Mouse (Mus musculus): ENCODE data around the gene Itga2b. TPM values are rescaled to one million over a fixed set of nuclear protein-coding genes. Genes with fewer than 3 reads are reported as not detected.

The Itga2b gene
- polyA plus RNA-seq (2014; fragmentation: Illumina TruSeq; extraction: RNeasy Lipid Tissue Mini Kit (QIAGEN cat#74804); ENCODE audit: low read depth, low replicate concordance) = not detected

GRCm38 (mm10) chr11:102469648-102470357 is at the start of gene Itga2b:
Itga2b (minus strand) TSS chr11:102470122.

DNA sequence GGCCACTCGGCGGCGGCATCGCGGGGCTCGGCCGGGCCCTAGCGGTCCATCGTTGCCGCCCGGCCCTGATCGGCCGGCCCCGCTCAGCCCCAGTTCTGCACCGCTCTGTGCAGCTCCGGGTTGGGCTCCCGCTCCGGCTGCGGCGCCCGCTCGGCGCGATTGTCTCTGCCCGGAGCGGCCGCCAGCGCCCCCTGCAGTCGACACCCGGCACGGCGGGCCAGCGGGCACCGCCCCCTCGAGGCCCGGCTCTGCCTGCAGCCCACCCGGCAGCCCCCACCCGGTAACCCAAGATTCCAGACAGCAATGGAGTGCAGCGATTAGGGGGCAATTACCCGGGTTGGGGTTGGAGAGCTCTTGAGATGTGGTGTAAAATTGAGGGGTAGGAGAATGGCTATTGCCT is 22.4 kb downstream of the Itga2b start, which contains the start of gene Fam171a2:
Gene Fam171a2 (minus strand): TSS at position 186 of the 400 bp plus-strand sequence.

DNA sequence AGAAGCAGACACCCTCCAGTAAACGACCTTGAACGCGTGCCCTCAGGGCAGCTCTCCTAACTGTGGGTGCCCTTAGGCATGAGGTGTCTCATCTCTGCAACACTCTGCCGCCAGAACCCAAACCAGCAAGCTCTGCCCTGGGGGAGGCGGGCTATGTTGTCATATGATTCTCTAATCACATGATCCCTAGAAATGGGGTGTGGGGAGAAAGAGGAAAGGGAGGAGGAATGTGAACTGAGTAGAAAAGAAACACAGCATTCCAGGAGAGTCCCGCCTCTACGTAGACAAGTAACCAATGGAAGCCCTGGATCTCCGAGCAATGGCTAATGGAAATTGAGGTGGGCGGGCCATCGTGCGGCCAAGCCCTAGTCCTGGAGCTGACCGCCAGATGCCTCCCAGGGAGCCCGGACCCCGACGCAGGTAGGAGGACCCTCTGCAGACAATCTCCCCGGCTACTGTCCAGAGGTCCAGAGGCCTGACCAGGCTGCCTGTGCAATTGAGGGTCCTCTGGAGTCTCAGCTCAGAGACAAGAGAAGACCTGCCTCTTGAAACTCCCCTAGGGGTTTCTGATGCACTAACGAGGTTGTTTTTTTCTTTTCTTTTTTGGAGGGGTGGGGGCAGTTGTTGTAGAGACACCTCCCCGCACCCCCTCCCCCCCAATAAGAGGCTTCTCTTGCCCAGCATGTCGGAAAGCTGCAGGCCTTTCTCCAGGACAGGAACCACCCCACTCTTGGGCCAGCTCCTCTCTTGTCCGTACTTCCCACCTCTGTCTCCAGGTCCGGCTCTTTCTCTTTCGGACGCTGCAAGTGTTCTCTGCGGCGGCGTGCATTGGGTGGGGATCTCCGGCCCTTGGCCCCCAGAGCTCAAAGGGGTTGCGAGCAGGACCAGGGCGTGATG is 39.6 kb downstream of the Itga2b start, which contains the start of gene Grn:
Gene Grn (plus strand): TSS at position 195 of the 897 bp plus-strand sequence.

DNA sequence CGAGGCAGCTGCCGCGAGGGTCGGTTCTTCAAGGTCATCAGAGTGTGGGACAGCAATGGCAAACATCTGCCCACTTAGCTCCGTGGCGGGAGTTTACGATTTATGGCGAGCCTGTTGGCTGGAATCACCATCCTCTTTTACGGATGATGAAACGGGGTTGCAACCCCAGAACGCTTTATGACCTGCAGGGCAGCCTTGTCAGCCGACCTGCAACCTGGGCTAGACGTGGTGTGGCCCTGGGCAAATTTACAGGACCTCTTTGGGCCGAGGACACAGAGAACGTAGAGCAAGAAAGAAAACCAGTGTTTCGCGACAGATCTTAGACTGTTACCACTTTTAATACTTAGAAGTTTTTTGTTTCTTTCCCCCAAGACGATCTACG is 62.1 kb downstream of the Itga2b start, which contains the start of gene Slc25a39:
Gene Slc25a39 (minus strand): TSS at position 113 of the 382 bp plus-strand sequence.

Other genes starting within 250 kb of the Itga2b start
- 0.43 TPM for gene Hdac5, start 240.0 kb downstream of the Itga2b start, polyA plus RNA-seq (2014; fragmentation: Illumina TruSeq; extraction: RNeasy Lipid Tissue Mini Kit (QIAGEN cat#74804); ENCODE audit: low read depth, low replicate concordance)
- gene BC030867, start 221.2 kb downstream of the Itga2b start, polyA plus RNA-seq (2014; fragmentation: Illumina TruSeq; extraction: RNeasy Lipid Tissue Mini Kit (QIAGEN cat#74804); ENCODE audit: low read depth, low replicate concordance) = 2.6 TPM
- 0.07 TPM for gene Asb16, start 201.4 kb downstream of the Itga2b start, polyA plus RNA-seq (2014; fragmentation: Illumina TruSeq; extraction: RNeasy Lipid Tissue Mini Kit (QIAGEN cat#74804); ENCODE audit: low read depth, low replicate concordance)
- 6.2 TPM for gene Tmub2, start 185.2 kb downstream of the Itga2b start, polyA plus RNA-seq (2014; fragmentation: Illumina TruSeq; extraction: RNeasy Lipid Tissue Mini Kit (QIAGEN cat#74804); ENCODE audit: low read depth, low replicate concordance)
- gene Atxn7l3, start 173.5 kb downstream of the Itga2b start, polyA plus RNA-seq (2014; fragmentation: Illumina TruSeq; extraction: RNeasy Lipid Tissue Mini Kit (QIAGEN cat#74804); ENCODE audit: low read depth, low replicate concordance) = 3.8 TPM
- 10.9 TPM for gene Ubtf, start 150.4 kb downstream of the Itga2b start, polyA plus RNA-seq (2014; fragmentation: Illumina TruSeq; extraction: RNeasy Lipid Tissue Mini Kit (QIAGEN cat#74804); ENCODE audit: low read depth, low replicate concordance)
- 0.04 TPM for gene Slc4a1, start 103.9 kb downstream of the Itga2b start, polyA plus RNA-seq (2014; fragmentation: Illumina TruSeq; extraction: RNeasy Lipid Tissue Mini Kit (QIAGEN cat#74804); ENCODE audit: low read depth, low replicate concordance)
- 0.38 TPM for gene Rundc3a, start 76.7 kb downstream of the Itga2b start, polyA plus RNA-seq (2014; fragmentation: Illumina TruSeq; extraction: RNeasy Lipid Tissue Mini Kit (QIAGEN cat#74804); ENCODE audit: low read depth, low replicate concordance)
- gene Slc25a39, start 62.2 kb downstream of the Itga2b start, polyA plus RNA-seq (2014; fragmentation: Illumina TruSeq; extraction: RNeasy Lipid Tissue Mini Kit (QIAGEN cat#74804); ENCODE audit: low read depth, low replicate concordance) = 62.6 TPM
- 1.5 TPM for gene Grn, start 39.8 kb downstream of the Itga2b start, polyA plus RNA-seq (2014; fragmentation: Illumina TruSeq; extraction: RNeasy Lipid Tissue Mini Kit (QIAGEN cat#74804); ENCODE audit: low read depth, low replicate concordance)
- not detected for gene Fam171a2, start 22.4 kb downstream of the Itga2b start, polyA plus RNA-seq (2014; fragmentation: Illumina TruSeq; extraction: RNeasy Lipid Tissue Mini Kit (QIAGEN cat#74804); ENCODE audit: low read depth, low replicate concordance)
- gene Gpatch8, start 86.3 kb upstream of the Itga2b start, polyA plus RNA-seq (2014; fragmentation: Illumina TruSeq; extraction: RNeasy Lipid Tissue Mini Kit (QIAGEN cat#74804); ENCODE audit: low read depth, low replicate concordance) = 20.4 TPM
- gene Gm11627, start 109.3 kb upstream of the Itga2b start, polyA plus RNA-seq (2014; fragmentation: Illumina TruSeq; extraction: RNeasy Lipid Tissue Mini Kit (QIAGEN cat#74804); ENCODE audit: low read depth, low replicate concordance) = 0.49 TPM
- gene Fzd2, start 134.3 kb upstream of the Itga2b start, polyA plus RNA-seq (2014; fragmentation: Illumina TruSeq; extraction: RNeasy Lipid Tissue Mini Kit (QIAGEN cat#74804); ENCODE audit: low read depth, low replicate concordance) = 0.32 TPM
- 295 TPM for gene Meioc, start 193.6 kb upstream of the Itga2b start, polyA plus RNA-seq (2014; fragmentation: Illumina TruSeq; extraction: RNeasy Lipid Tissue Mini Kit (QIAGEN cat#74804); ENCODE audit: low read depth, low replicate concordance)
- 15.3 TPM for gene Ccdc43, start 227.7 kb upstream of the Itga2b start, polyA plus RNA-seq (2014; fragmentation: Illumina TruSeq; extraction: RNeasy Lipid Tissue Mini Kit (QIAGEN cat#74804); ENCODE audit: low read depth, low replicate concordance)

All from testis, adult 10 weeks (tissue).